Mouse (Mus musculus) kidney, embryonic 14.5 days (tissue): ENCODE measurements around the gene Slc17a9. TPM values are rescaled to one million over a fixed set of nuclear protein-coding genes. Genes with fewer than 3 reads are reported as not detected.

Source experiments
- ATAC-seq: fragments of 200-750 bp; cut with Nextera tagmentation; 2 replicates; pipeline ENCODE4 v1.8.0; 2017; ENCODE audit warnings: moderate number of reproducible peaks, mild to moderate bottlenecking, moderate TSS enrichment, moderate library complexity; ENCODE audit not compliant: low FRiP score, low TSS enrichment
- H3K27ac ChIP-seq: fragments of 300-500 bp; sonication (generic); 2 replicates; pipeline ENCODE4 v1.5.1; 2014; ENCODE audit warnings: low read depth, mild to moderate bottlenecking, low read length, moderate library complexity, mixed read lengths
- H3K27me3 ChIP-seq: fragments of 300-500 bp; sonication (generic); 2 replicates; pipeline ENCODE4 v1.6.1; 2014; ENCODE audit warnings: mild to moderate bottlenecking, low read length; ENCODE audit not compliant: control insufficient read depth, insufficient read depth
- H3K36me3 ChIP-seq: fragments of 300-500 bp; sonication (generic); 2 replicates; pipeline ENCODE4 v1.6.1; 2014; ENCODE audit warnings: low read length, mixed read lengths; ENCODE audit not compliant: control insufficient read depth, insufficient read depth
- H3K4me1 ChIP-seq: fragments of 300-500 bp; sonication (generic); 2 replicates; pipeline ENCODE4 v1.6.1; 2014; ENCODE audit warnings: low read length, mixed read lengths; ENCODE audit not compliant: control insufficient read depth, insufficient read depth
- H3K4me2 ChIP-seq: fragments of 300-500 bp; sonication (generic); replicated peaks from 2 replicates; pipeline ENCODE4 v1.6.1; 2014; ENCODE audit warnings: low read depth, mild to moderate bottlenecking, low read length
- H3K4me3 ChIP-seq: fragments of 300-500 bp; sonication (generic); 2 replicates; pipeline ENCODE4 v1.5.1; 2014; ENCODE audit warnings: mild to moderate bottlenecking, low read length
- H3K9ac ChIP-seq: fragments of 300-500 bp; sonication (generic); 2 replicates; pipeline ENCODE4 v1.6.1; 2014; ENCODE audit warnings: low read depth, mild to moderate bottlenecking, low read length, moderate library complexity
- H3K9me3 ChIP-seq: fragments of 300-500 bp; sonication (generic); 2 replicates; pipeline ENCODE4 v1.6.1; 2016; ENCODE audit warnings: low read length; ENCODE audit not compliant: control insufficient read depth
- WGBS: fragments of 180-500 bp; shearing (Covaris S2); extraction: QIAGEN DNeasy Blood & Tissue Kit; methylation state at CpG from one replicate; pipeline ENCODE4 v1.1.7; 2014; 5-methylcytosine and 5-hydroxymethylcytosine counted together
- polyA plus RNA-seq: library from polyadenylated mRNA; unstranded; fragments of >200 nt; fragmentation: Nextera tagmentation; extraction: Ambion mirVana; gene quantifications from 2 replicates; pipeline ENCODE4 v1.2.1, GENCODE M21; 2014

Gene Slc17a9
- polyA plus RNA-seq, result 0.20 and 0.47 TPM in 2 replicates

GRCm38 (mm10) chr2:180724585-180725413, at the start of gene Slc17a9:
TSS of gene Slc17a9 (plus strand) at chr2:180725263.
- H3K9ac ChIP-seq, result no peak within 1 kb of the TSS
- H3K27me3 ChIP-seq, result no peaks in the 10 kb centered on the region
- no peaks in the 10 kb centered on the region for H3K9me3 ChIP-seq
- H3K4me1 ChIP-seq, result peaks cover 9% of the 10 kb centered on the region; the same call in 1 of the 2 replicates
- peaks cover 31% of the 10 kb centered on the region for H3K36me3 ChIP-seq
- peak within 1 kb of the TSS; percentile 31 for H3K4me2 ChIP-seq
- H3K27ac ChIP-seq, result no peak within 1 kb of the TSS
- WGBS, result 5% methylated on average over 18 of the region's 18 CpGs
- ATAC-seq, result peak; percentile 82
- 0 out of 2 replicates have a peak within 1 kb of the TSS, but pooled peaks have one; percentile 3 for H3K4me3 ChIP-seq

GRCm38 (mm10) chr2:180676706-180677105, 48.4 kb upstream of the Slc17a9 start:
- H3K9ac ChIP-seq, result no peak overlapping the region
- no peaks in the 10 kb centered on the region for H3K27me3 ChIP-seq
- no peaks in the 10 kb centered on the region for H3K9me3 ChIP-seq
- ATAC-seq, result no peak
- no peak overlapping the region for H3K4me2 ChIP-seq
- 97% methylated on average over 2 of the region's 2 CpGs for WGBS
- no peaks in the 10 kb centered on the region for H3K4me1 ChIP-seq
- H3K36me3 ChIP-seq, result peaks cover 54% of the 10 kb centered on the region
- no peak overlapping the region for H3K4me3 ChIP-seq
- no peak overlapping the region for H3K27ac ChIP-seq

DNA sequence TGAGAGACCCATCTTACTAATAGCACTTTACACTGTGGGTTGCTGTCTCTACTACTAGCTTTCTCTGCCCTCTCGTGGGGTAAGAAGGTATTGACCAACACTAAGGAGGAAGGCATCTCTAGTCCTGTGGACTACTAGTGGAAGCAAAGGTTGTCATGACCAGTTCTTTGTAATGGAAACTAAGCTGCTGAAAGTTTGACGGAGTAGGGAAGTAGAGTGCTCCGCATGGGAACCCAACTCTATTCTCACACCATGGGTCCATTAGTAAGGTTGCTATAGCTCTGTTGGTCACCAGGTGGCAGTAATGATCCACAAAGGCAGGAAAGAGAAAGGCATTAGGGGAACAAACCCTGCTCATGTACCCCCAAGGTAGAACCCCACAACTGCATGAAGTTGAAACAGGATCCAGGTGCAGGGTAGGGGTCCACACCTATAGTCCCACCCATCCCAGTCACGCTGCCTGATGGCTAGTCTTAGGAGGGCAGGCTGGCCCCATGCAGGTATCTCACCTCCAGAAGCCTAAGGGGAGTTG, 46.4 kb upstream of the Slc17a9 start:
- H3K27ac ChIP-seq, result no peak overlapping the region
- WGBS, result 30% methylated on average over 4 of the region's 4 CpGs
- no peaks in the 10 kb centered on the region for H3K9me3 ChIP-seq
- no peak overlapping the region for H3K9ac ChIP-seq
- H3K36me3 ChIP-seq, result peaks cover 54% of the 10 kb centered on the region
- H3K27me3 ChIP-seq, result no peaks in the 10 kb centered on the region
- no peak overlapping the region for H3K4me2 ChIP-seq
- no peak overlapping the region for H3K4me3 ChIP-seq
- peak; percentile 53; the same call in 1 of the 2 replicates for ATAC-seq
- no peaks in the 10 kb centered on the region for H3K4me1 ChIP-seq

DNA sequence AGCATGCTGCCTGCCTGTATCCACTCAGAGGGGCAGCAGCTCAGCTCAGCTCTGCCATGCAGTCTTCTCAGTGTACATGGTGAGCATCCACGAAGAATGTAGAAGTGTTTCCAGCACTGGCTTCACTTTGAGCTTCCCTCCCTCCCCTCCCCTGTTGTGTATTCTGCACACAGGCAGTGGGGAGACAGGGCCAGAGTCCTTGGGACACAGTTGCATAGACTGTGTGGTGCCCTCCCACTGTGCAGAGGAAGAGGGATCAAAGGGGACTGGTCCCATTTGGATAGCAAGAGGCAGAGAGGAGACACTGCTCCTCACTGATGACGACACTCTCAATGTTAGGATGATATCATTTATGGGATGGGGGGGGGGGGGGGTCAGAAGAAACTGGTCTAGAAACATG, 43.8 kb upstream of the Slc17a9 start:
- no peak for ATAC-seq

GRCm38 (mm10) chr2:180683524-180683923, 41.5 kb upstream of the Slc17a9 start:
- WGBS, result 94% methylated on average over 2 of the region's 2 CpGs
- no peak for ATAC-seq
- H3K36me3 ChIP-seq, result peaks cover 89% of the 10 kb centered on the region

More for the DNA sequence above, 43.8 kb upstream of the Slc17a9 start:
- Histone ChIP-seq H3K4me1 (no peaks in the 10 kb centered on the region), H3K27me3 (no peaks in the 10 kb centered on the region), H3K9ac (no peak overlapping the region), H3K4me2 (no peak overlapping the region), H3K36me3 (peaks cover 66% of the 10 kb centered on the region), H3K9me3 (no peaks in the 10 kb centered on the region), H3K4me3 (no peak overlapping the region), H3K27ac (no peak overlapping the region)
- WGBS, result 62% methylated on average over 2 of the region's 2 CpGs

GRCm38 (mm10) chr2:180684031-180684430, 41.0 kb upstream of the Slc17a9 start:
- no peak overlapping the region for H3K4me3 ChIP-seq
- WGBS, result 98% methylated on average over 4 of the region's 4 CpGs
- no peak for ATAC-seq
- no peaks in the 10 kb centered on the region for H3K9me3 ChIP-seq
- H3K9ac ChIP-seq, result no peak overlapping the region
- H3K27me3 ChIP-seq, result no peaks in the 10 kb centered on the region
- H3K27ac ChIP-seq, result no peak overlapping the region
- H3K4me2 ChIP-seq, result no peak overlapping the region
- no peaks in the 10 kb centered on the region for H3K4me1 ChIP-seq
- peaks cover 94% of the 10 kb centered on the region for H3K36me3 ChIP-seq

More at GRCm38 (mm10) chr2:180683524-180683923, 41.5 kb upstream of the Slc17a9 start:
- Histone ChIP-seq H3K9me3 (no peaks in the 10 kb centered on the region), H3K27ac (no peak overlapping the region), H3K4me2 (no peak overlapping the region), H3K9ac (no peak overlapping the region), H3K4me3 (no peak overlapping the region), H3K27me3 (no peaks in the 10 kb centered on the region), H3K4me1 (no peaks in the 10 kb centered on the region)

- H3K9ac ChIP-seq, result no peak overlapping the region
- no peaks in the 10 kb centered on the region for H3K9me3 ChIP-seq
- H3K36me3 ChIP-seq, result peaks cover 67% of the 10 kb centered on the region
- 88% methylated on average over 5 of the region's 5 CpGs for WGBS
- H3K4me2 ChIP-seq, result no peak overlapping the region
- H3K27me3 ChIP-seq, result no peaks in the 10 kb centered on the region
- no peaks in the 10 kb centered on the region for H3K4me1 ChIP-seq
- H3K4me3 ChIP-seq, result no peak overlapping the region
- no peak for ATAC-seq
- no peak overlapping the region for H3K27ac ChIP-seq
These were observed 35.2 kb upstream of the Slc17a9 start for GRCm38 (mm10) chr2:180689841-180690240.

DNA sequence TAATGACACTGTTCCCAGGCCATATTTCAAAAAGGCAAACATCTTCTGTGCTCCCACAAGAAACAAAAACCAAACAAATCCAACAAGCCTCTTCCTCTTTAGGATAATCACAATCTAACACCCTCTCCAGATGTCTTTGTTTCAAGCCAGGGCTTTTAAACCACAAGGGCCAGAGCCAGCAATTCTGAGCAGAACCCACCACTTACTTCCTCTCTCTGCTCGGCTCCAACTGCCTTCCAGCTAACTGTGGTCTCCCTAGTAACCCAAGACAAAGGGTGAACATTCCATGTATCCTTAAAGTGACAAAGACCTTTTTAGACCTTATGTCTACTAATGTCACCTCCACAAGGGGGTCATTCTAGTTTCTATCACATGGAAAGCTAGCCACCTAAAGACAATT, 32.4 kb upstream of the Slc17a9 start:
- H3K9me3 ChIP-seq, result no peaks in the 10 kb centered on the region
- peaks cover 39% of the 10 kb centered on the region for H3K36me3 ChIP-seq
- no peak overlapping the region for H3K4me2 ChIP-seq
- ATAC-seq, result no peak
- no peaks in the 10 kb centered on the region for H3K4me1 ChIP-seq
- no peak overlapping the region for H3K9ac ChIP-seq
- 0% methylated on average over 1 of the region's 1 CpGs for WGBS
- no peaks in the 10 kb centered on the region for H3K27me3 ChIP-seq
- H3K4me3 ChIP-seq, result no peak overlapping the region
- no peak overlapping the region for H3K27ac ChIP-seq

DNA sequence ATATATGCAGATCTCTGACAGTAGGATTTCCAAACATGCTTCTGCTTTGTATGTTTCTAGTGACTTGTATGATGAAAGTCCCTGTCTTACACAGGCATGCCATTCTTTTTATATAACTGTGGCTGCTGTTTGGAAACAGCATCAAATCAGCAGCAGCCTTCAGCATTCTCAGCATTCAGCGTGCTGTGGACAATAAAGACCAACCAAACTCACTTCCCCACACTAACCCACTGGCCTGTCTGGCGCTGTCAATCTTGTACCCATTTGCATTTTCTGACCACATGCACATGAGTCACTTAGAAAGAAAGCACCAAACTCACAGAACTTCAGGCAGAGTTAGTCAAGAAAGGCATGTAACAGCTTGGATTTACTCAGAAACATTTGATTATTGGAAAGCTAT, 29.9 kb upstream of the Slc17a9 start:
- ATAC-seq, result no peak
- Histone ChIP-seq H3K4me3 (no peak overlapping the region), H3K27me3 (no peaks in the 10 kb centered on the region)

More for the DNA sequence above, 29.9 kb upstream of the Slc17a9 start:
- Histone ChIP-seq H3K36me3 (peaks cover 14% of the 10 kb centered on the region), H3K4me1 (peaks cover 5% of the 10 kb centered on the region; the same call in 1 of the 2 replicates), H3K9me3 (no peaks in the 10 kb centered on the region), H3K4me2 (no peak overlapping the region), H3K27ac (no peak overlapping the region), H3K9ac (no peak overlapping the region)
- WGBS, result 90% methylated on average over 2 of the region's 2 CpGs
